Mouse (Mus musculus) liver, adult 2 months (tissue): ENCODE results near the gene Hmox2. TPM values are rescaled to one million over a fixed set of nuclear protein-coding genes. Genes with fewer than 3 reads are reported as not detected.

Source experiments
- DNase-seq: peaks from one replicate; pipeline ENCODE4 v3.0.0-alpha.2; 2011; ENCODE audit warnings: low read depth, low spot score; ENCODE audit errors: extremely low read depth
- H3K27ac ChIP-seq: fragments of 200-500 bp; replicated peaks from 2 replicates; pipeline ENCODE4 v1.5.1; 2012; ENCODE audit warnings: low read depth, mild to moderate bottlenecking, control low read depth, inconsistent platforms, low read length; ENCODE audit not compliant: insufficient read depth
- H3K27me3 ChIP-seq: fragments of 200-500 bp; 2 replicates; pipeline ENCODE4 v1.6.1; 2012; ENCODE audit warnings: mild to moderate bottlenecking, moderate library complexity, low read length, inconsistent platforms; ENCODE audit not compliant: control insufficient read depth, insufficient read depth
- H3K36me3 ChIP-seq: fragments of 200-500 bp; 2 replicates; pipeline ENCODE4 v1.6.1; 2012; ENCODE audit warnings: low read length, inconsistent platforms; ENCODE audit not compliant: control insufficient read depth, insufficient read depth
- H3K4me1 ChIP-seq: fragments of 200-500 bp; 2 replicates; pipeline ENCODE4 v1.6.1; 2011; ENCODE audit warnings: low read length; ENCODE audit not compliant: control insufficient read depth, insufficient read depth
- H3K4me3 ChIP-seq: fragments of 200-500 bp; 2 replicates; pipeline ENCODE4 v1.5.1; 2011; ENCODE audit warnings: low read depth, mild to moderate bottlenecking, control low read depth, low read length, moderate library complexity; ENCODE audit not compliant: insufficient read depth
- H3K79me2 ChIP-seq: fragments of 200-500 bp; 2 replicates; pipeline ENCODE4 v1.6.1; 2012; ENCODE audit warnings: inconsistent platforms, mild to moderate bottlenecking, low read length, moderate library complexity; ENCODE audit not compliant: control insufficient read depth, insufficient read depth
- H3K9ac ChIP-seq: fragments of 200-500 bp; 2 replicates; pipeline ENCODE4 v1.6.1; 2012; ENCODE audit warnings: low read depth, mild to moderate bottlenecking, control low read depth, inconsistent platforms, low read length
- CTCF ChIP-seq: fragments of 200-500 bp; IDR thresholded peaks from 2 replicates; pipeline ENCODE4 v1.5.1; 2011; ENCODE audit warnings: low read depth, low read length, control low read depth
- POLR2A ChIP-seq: fragments of 200-500 bp; IDR thresholded peaks from 2 replicates; pipeline ENCODE4 v1.6.1; 2011; ENCODE audit warnings: low read length, control low read depth; ENCODE audit not compliant: insufficient read depth; ENCODE audit errors: extremely low read depth
- WGBS: fragments of 180-500 bp; shearing (Covaris S2); methylation state at CpG from one replicate; pipeline ENCODE4 v1.1.7; 2018; 5-methylcytosine and 5-hydroxymethylcytosine counted together
- polyA plus RNA-seq: library from polyadenylated mRNA; depleted of rRNA; stranded (reverse); fragments of >200 nt; gene quantifications from 2 replicates; pipeline ENCODE4 v1.2.3, GENCODE M21; 2012
- total RNA-seq: library from RNA; depleted of rRNA; stranded (reverse); fragments of >200 nt; gene quantifications from 2 replicates; pipeline ENCODE4 v1.2.3, GENCODE M21; 2014

Gene Hmox2
- total and polyA plus RNA-seq, 2 experiments, result 28.3 to 52.9 TPM

- Histone ChIP-seq H3K36me3 (peaks cover 5% of the 10 kb centered on the region), H3K9ac (no peak overlapping the region), H3K27ac (no peak overlapping the region), H3K79me2 (peaks cover 52% of the 10 kb centered on the region), H3K27me3 (no peaks in the 10 kb centered on the region), H3K4me3 (no peak overlapping the region), H3K4me1 (peaks cover 35% of the 10 kb centered on the region)
- no peak for TF ChIP-seq POLR2A
- TF ChIP-seq CTCF, result no peak
- no peak for DNase-seq
- 62% methylated on average over 4 of the region's 4 CpGs for WGBS
These were observed 52.8 kb downstream of the Hmox2 start for GRCm38 (mm10) chr16:4778940-4779339.

- H3K27me3 ChIP-seq, result no peaks in the 10 kb centered on the region
- DNase-seq, result peak; percentile 62
These were observed 55.5 kb downstream of the Hmox2 start for GRCm38 (mm10) chr16:4781524-4782196.

GRCm38 (mm10) chr16:4782515-4782914 is 56.4 kb downstream of the Hmox2 start:
- Histone ChIP-seq H3K27me3 (no peaks in the 10 kb centered on the region), H3K36me3 (peaks cover 7% of the 10 kb centered on the region), H3K4me3 (no peak overlapping the region), H3K4me1 (peaks cover 31% of the 10 kb centered on the region), H3K79me2 (peaks cover 51% of the 10 kb centered on the region), H3K27ac (no peak overlapping the region), H3K9ac (no peak overlapping the region)
- no peak for TF ChIP-seq CTCF
- no peak for TF ChIP-seq POLR2A
- no peak for DNase-seq

More at GRCm38 (mm10) chr16:4781524-4782196, 55.5 kb downstream of the Hmox2 start:
- H3K36me3 ChIP-seq, result peaks cover 7% of the 10 kb centered on the region
- H3K27ac ChIP-seq, result no peak overlapping the region
- TF ChIP-seq CTCF (no peak), POLR2A (no peak)
- H3K9ac ChIP-seq, result no peak overlapping the region
- H3K4me1 ChIP-seq, result peaks cover 35% of the 10 kb centered on the region
- 58% methylated on average over 5 of the region's 5 CpGs for WGBS
- H3K4me3 ChIP-seq, result no peak overlapping the region
- peaks cover 57% of the 10 kb centered on the region for H3K79me2 ChIP-seq

GRCm38 (mm10) chr16:4785706-4786105 is 59.5 kb downstream of the Hmox2 start:
- peaks cover 43% of the 10 kb centered on the region for H3K79me2 ChIP-seq
- H3K9ac ChIP-seq, result no peak overlapping the region
- 58% methylated on average over 4 of the region's 4 CpGs for WGBS
- H3K4me1 ChIP-seq, result peaks cover 25% of the 10 kb centered on the region
- H3K27ac ChIP-seq, result no peak overlapping the region
- no peak overlapping the region for H3K4me3 ChIP-seq
- H3K36me3 ChIP-seq, result peaks cover 7% of the 10 kb centered on the region
- no peak for TF ChIP-seq POLR2A
- no peak for TF ChIP-seq CTCF
- no peak for DNase-seq
- H3K27me3 ChIP-seq, result no peaks in the 10 kb centered on the region

- H3K79me2 ChIP-seq, result peaks cover 28% of the 10 kb centered on the region
- DNase-seq, result peak; percentile 93
- peaks cover 3% of the 10 kb centered on the region for H3K36me3 ChIP-seq
- TF ChIP-seq POLR2A (no peak), CTCF (no peak)
- H3K4me3 ChIP-seq, result peak overlapping the region; percentile 36
- peak overlapping the region; percentile 63 for H3K27ac ChIP-seq
- peak overlapping the region; percentile 44 for H3K9ac ChIP-seq
- H3K27me3 ChIP-seq, result no peaks in the 10 kb centered on the region
- H3K4me1 ChIP-seq, result peaks cover 21% of the 10 kb centered on the region
These were observed 62.0 kb downstream of the Hmox2 start for GRCm38 (mm10) chr16:4788176-4788575.

GRCm38 (mm10) chr16:4789311-4789768 is 63.2 kb downstream of the Hmox2 start:
- H3K9ac ChIP-seq, result peak overlapping the region; percentile 87
- peaks cover 24% of the 10 kb centered on the region for H3K79me2 ChIP-seq
- peaks cover 2% of the 10 kb centered on the region; the same call in 1 of the 2 replicates for H3K36me3 ChIP-seq
- peak overlapping the region; percentile 85 for H3K4me3 ChIP-seq
- peaks cover 18% of the 10 kb centered on the region for H3K4me1 ChIP-seq
- H3K27me3 ChIP-seq, result no peaks in the 10 kb centered on the region
- peak; percentile 37 for DNase-seq
- under 1% methylated on average over 29 of the region's 29 CpGs for WGBS
- peak overlapping the region; percentile 95 for H3K27ac ChIP-seq
- no peak for TF ChIP-seq CTCF
- no peak for TF ChIP-seq POLR2A
